Mouse (Mus musculus): ENCODE measurements around the gene Parp9.
"Not testable (repeated sequence)": the region's sequence is repeated elsewhere in the genome, so short reads cannot be mapped to it uniquely, and the experiment has no call there.

The Parp9 gene

GRCm38 (mm10) chr16:35932179-35933055, 5.9 kb upstream of the Parp9 start:
- no peak for DNase-seq

GRCm38 (mm10) chr16:35933181-35933580, 5.1 kb upstream of the Parp9 start:
- no peak for DNase-seq

- DNase-seq: peak; percentile 41
Measured at GRCm38 (mm10) chr16:35939261-35939660, 991 bp downstream of the Parp9 start.

DNA sequence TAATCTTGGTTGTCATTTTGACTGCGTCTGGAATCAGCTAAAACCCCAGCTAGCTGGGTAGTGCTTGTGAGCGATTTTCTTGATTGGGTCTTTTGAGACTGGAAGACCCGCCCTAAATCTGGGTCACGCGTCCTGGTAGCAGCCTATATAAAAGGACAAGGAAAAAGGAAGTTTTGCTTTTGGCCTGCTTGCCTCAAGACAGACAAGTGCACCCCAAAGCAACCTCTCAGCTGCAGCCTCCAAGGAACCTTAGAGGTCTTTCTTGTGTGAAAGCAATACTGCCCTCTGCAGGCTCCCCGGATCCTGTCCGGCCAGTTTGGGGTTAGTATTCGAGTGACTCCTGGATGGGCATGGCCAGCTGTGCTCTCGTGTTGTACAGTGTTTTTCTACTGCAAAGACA, 1.4 kb downstream of the Parp9 start:
- DNase-seq: peak; percentile 90

GRCm38 (mm10) chr16:35941382-35941781, 3.1 kb downstream of the Parp9 start:
- peak; percentile 75 for DNase-seq

DNA sequence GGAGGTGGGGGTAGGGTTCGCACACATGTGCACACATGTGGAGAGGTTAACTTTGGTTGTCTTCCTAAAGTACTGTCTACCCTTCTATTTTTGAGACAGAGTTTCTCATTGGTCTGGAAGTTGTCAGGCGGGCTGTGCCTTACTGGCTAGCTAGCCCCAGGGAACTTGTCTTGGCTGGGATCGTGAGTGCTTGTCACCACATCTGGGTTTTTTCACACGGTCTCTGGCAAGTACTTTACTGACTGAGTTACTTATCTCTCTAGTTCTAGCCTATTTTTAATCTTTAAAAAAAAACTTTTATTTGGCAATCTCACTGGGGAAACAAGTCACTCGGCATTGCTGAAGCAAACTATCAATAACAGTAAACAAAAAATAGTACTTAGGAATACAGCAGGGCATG, 11.0 kb downstream of the Parp9 start:
- no peak for DNase-seq

DNA sequence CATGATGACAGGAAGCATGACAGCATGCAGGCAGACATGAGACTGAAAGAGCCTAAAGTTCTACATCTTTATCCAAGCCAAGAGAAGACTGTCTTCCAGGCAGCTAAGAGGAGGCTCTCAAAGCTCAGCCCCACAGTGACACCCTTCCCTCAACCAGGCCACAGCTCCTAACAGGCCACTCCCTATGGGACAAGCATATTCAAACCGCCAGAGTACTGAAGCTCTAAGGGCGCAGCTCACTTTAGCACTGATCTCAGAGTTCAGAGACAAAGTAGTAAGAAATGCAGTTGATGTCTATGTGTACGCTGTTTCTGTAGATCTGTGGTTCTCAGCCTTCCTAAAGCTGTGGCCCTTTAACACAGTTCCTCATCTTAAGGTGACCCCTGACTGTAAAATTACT, 12.9 kb downstream of the Parp9 start:
- DNase-seq: no peak

DNA sequence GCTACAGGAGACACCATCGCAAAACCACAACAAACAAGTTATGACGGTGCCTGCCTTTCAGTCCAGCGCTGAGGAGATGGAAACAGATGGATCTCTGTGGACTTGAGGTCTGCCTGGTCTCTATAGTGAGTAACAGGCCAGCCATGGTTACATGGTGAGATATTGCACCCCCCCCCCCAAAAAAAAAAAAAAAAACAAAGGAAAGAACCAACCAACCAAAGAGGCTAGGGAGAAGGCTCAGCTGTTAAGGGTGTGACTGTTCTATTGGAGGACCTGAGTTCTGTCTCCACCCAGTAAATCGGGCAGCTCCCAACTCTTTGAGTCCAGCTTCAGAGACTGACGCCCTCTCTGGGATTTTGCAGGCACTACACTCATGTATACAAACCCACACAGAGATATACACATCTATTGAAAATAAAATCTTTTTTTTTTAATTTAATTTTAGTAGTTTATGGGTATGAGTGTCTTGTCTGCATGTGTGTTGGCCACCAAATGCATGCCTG, 14.4 kb downstream of the Parp9 start:
- no peak for DNase-seq

DNA sequence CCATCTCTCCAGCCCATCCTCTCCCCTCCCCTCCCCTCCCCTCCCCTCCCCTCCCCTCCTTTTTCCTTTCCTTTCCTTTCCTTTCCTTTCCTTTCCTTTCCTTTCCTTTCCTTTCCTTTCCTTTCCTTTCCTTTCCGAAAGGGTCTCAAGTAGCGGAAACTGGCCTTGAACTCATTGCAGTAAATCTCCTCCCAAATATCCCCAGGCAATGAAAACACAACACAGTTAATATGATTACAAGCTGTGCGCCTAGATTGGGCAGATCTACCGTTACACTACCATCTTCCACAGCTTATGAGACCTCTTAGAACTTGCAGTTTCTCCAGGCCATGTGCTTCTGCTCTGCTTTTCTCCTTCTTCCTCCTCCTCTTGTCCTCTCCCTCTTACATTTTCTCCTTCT, 27.7 kb downstream of the Parp9 start:
- DNase-seq: not testable (repeated sequence)

- DNase-seq: no peak
Measured at GRCm38 (mm10) chr16:35966411-35967115, 28.3 kb downstream of the Parp9 start.

GRCm38 (mm10) chr16:35967319-35967718, 29.0 kb downstream of the Parp9 start:
- no peak for DNase-seq

GRCm38 (mm10) chr16:35968149-35968548, 29.9 kb downstream of the Parp9 start:
- no peak for DNase-seq

- DNase-seq: no peak
Measured at GRCm38 (mm10) chr16:35974021-35974420, 35.8 kb downstream of the Parp9 start.

DNA sequence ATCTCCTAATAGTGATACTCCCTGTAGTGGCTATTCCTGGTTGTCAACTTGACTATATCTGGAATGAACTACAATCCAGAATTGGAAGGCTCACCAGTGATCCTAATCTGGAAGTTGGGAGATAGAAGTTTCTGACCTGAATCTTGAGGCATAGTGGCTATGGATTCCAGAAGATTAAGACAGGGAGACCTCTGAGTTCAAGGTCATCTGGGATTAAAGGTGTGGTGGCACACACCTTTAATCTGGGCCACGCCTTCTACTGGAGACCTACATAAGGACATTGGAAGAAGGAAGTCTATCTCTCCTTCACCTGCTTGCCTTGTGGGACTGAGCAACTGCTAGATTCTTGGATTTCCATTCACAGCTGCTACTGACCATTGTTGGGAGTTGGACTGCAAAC, 40.2 kb downstream of the Parp9 start, which contains the start of gene Kpna1:
TSS of gene Kpna1 (plus strand) at position 301 of the 400 bp plus-strand sequence.
- DNase-seq: not testable (repeated sequence)

GRCm38 (mm10) chr16:35981363-35981821, 43.1 kb downstream of the Parp9 start:
- peak; percentile 100 for DNase-seq

GRCm38 (mm10) chr16:35982506-35982901, 44.2 kb downstream of the Parp9 start:
- no peak for DNase-seq

GRCm38 (mm10) chr16:35982902-35983516, 44.7 kb downstream of the Parp9 start:
- DNase-seq: peak; percentile 94

DNA sequence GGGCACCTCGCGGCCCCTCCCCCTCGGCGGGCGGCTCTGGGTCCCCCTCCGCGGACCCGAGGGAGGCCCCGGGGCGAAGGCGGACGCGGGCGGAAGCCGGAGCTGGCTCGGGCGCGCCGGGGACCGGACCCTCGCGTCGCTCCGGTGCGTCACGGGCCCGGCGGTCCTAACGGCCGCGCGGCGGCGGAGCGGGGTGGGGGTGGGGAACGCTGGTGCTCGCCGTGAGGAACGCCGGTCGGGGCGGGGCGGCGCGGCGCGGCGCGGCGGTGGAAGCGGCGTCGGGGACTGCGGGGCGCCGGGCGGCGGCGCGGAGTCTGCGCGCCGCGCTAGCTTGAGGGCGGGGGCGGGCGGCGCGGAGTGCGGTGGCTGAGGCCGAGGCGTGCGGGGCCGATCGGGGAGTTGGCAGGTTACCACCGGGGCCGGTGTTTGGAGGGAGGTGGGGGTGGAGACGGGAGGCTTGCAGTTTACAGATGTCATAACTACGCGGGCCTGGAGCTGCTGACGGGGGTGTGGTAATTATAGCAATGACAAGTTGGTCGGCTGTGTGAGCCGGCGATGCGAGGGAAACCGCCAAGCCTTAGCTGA, 45.3 kb downstream of the Parp9 start:
- peak; percentile 74 for DNase-seq

GRCm38 (mm10) chr16:35984471-35984870, 46.2 kb downstream of the Parp9 start:
- peak; percentile 9 for DNase-seq

GRCm38 (mm10) chr16:35987930-35988329, 49.7 kb downstream of the Parp9 start:
- no peak for DNase-seq

DNA sequence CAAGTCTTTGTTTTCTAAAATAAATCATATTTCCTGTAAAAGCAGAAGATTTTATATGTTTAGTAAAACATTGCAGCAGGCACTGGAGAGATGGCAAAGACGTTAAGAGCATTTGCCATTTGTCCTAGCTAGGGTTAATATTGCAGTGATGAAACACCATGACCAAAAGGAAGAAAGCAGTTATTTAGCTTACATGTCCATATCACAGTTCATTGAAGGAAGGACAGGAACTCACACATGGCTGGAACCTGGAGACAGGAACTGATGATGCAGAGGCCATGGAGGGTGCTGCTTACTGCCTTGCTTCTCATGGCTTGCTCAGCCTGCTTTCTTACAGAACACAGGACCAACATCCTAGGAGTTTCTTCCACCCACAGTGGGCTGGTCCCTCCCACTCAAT, 54.1 kb downstream of the Parp9 start:
- no peak for DNase-seq

- DNase-seq: no peak
Measured at GRCm38 (mm10) chr16:35993316-35993715, 55.0 kb downstream of the Parp9 start.

DNA sequence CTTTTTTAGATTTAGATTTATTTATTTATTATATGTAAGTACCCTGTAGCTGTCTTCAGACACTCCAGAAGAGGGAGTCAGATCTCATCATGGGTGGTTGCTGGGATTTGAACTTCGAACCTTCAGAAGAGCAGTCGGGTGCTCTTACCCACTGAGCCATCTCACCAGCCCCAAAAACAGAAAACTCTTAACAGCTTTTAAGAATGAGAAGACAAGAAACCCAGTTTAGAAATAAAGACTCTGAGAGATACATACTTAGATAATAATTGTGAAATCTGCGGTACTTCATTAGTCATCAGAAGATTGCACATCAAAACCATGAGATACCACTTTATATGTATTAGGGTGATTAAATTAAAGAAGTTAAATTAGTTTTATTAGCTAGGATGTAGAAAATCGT, 60.6 kb downstream of the Parp9 start:
- DNase-seq: not testable (repeated sequence)
